Mouse (Mus musculus): ENCODE results near the gene Stk24. TPM values are rescaled to one million over a fixed set of nuclear protein-coding genes. Genes with fewer than 3 reads are reported as not detected.
A peak's percentile ranks its signal among the peaks of the same experiment; 100 is the strongest.

The Stk24 gene
- polyA plus RNA-seq, 1 experiment from 2014 or later = 34.0 TPM

GRCm38 (mm10) chr14:121292391-121292790 lies 87.4 kb downstream of the Stk24 start:
- H3K9ac ChIP-seq (ENCODE audit: low read length) = no peak overlapping the region
- no peak overlapping the region for H3K4me2 ChIP-seq (replicated peaks; ENCODE audit: low read depth)
- peaks cover 10% of the 10 kb centered on the region for H3K36me3 ChIP-seq (ENCODE audit: control insufficient read depth, insufficient read depth, low read length)
- no peak overlapping the region for H3K4me3 ChIP-seq (ENCODE audit: low read depth, low read length)
- 0 out of 2 replicates have a peak overlapping the region, but pooled peaks have one; percentile 19 for H3K27ac ChIP-seq (replicated peaks)
- no peaks in the 10 kb centered on the region for H3K9me3 ChIP-seq (ENCODE audit: control insufficient read depth, low read length)
- H3K4me1 ChIP-seq (replicated peaks; ENCODE audit: control insufficient read depth, insufficient read depth) = no peaks in the 10 kb centered on the region
- DNase-seq (ENCODE audit: low spot score) (no peak), ATAC-seq (ENCODE audit: low FRiP score, low TSS enrichment) (peak; percentile 71)
- no peak for TF ChIP-seq CTCF (IDR thresholded peaks at IDR 0.05; ENCODE audit: low read depth)
- no peak for TF ChIP-seq EP300 (optimal IDR thresholded peaks at IDR 0.05)
- 71% methylated on average over 3 of the region's 3 CpGs for WGBS
- no peaks in the 10 kb centered on the region for H3K27me3 ChIP-seq (ENCODE audit: control insufficient read depth, insufficient read depth, low read length)

- no peak for TF ChIP-seq EP300 (optimal IDR thresholded peaks at IDR 0.05)
- TF ChIP-seq CTCF (IDR thresholded peaks at IDR 0.05; ENCODE audit: low read depth) = no peak
- H3K4me3 ChIP-seq (ENCODE audit: low read depth, low read length) = no peak overlapping the region
- H3K4me2 ChIP-seq (replicated peaks; ENCODE audit: low read depth) = no peak overlapping the region
- no peak for ATAC-seq (ENCODE audit: low FRiP score, low TSS enrichment)
- no peaks in the 10 kb centered on the region for H3K9me3 ChIP-seq (ENCODE audit: control insufficient read depth, low read length)
- WGBS = 94% methylated on average over 8 of the region's 8 CpGs
- H3K9ac ChIP-seq (ENCODE audit: low read length) = no peak overlapping the region
- H3K27ac ChIP-seq (replicated peaks) = 0 out of 2 replicates have a peak overlapping the region, but pooled peaks have one; percentile 8
- H3K4me1 ChIP-seq (replicated peaks; ENCODE audit: control insufficient read depth, insufficient read depth) = no peaks in the 10 kb centered on the region
- H3K27me3 ChIP-seq (ENCODE audit: control insufficient read depth, insufficient read depth, low read length) = no peaks in the 10 kb centered on the region
- DNase-seq (ENCODE audit: low spot score) = no peak
- peaks cover 15% of the 10 kb centered on the region for H3K36me3 ChIP-seq (ENCODE audit: control insufficient read depth, insufficient read depth, low read length)
Measured at GRCm38 (mm10) chr14:121291881-121292280, 87.9 kb downstream of the Stk24 start.

DNA sequence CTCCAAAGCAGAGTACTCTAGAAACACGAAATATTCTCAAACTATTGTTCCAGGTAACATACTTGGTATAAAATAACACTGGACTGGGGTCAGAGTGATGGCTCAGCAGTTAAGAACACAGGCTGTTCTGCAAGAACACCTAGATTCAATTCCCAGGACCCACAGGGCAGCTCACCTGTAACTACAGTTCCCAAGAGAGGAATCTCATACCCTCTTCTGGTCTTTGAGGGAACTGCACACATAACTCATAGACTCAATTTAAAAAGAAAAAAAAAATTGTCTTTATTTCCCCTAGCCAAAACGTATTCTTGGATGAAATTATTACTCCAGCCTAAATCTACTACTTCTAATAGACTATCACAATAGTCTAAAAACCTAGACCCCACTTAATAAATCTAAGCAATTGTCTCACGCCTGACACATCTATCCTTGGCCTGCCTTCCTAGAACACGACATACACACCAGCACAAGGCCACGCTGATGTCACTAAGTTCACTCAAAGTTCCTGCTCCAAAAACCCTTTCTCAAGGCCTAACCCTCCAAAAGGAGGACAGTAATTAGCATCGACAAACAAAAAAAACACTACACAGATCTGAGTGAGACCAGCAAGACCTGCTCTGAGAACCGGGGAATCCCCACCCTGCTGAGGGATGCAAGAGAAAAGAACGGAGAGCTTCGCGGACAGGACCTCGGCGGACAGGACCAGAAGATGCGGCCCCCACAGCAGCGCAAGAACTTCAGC lies 94.3 kb downstream of the Stk24 start:
- H3K36me3 ChIP-seq (ENCODE audit: control insufficient read depth, insufficient read depth, low read length) = peaks cover 19% of the 10 kb centered on the region
- no peak for DNase-seq (ENCODE audit: low spot score)
- TF ChIP-seq EP300 (optimal IDR thresholded peaks at IDR 0.05) (no peak), CTCF (IDR thresholded peaks at IDR 0.05; ENCODE audit: low read depth) (peak; percentile 63)
- no peak overlapping the region for H3K4me3 ChIP-seq (ENCODE audit: low read depth, low read length)
- no peaks in the 10 kb centered on the region for H3K9me3 ChIP-seq (ENCODE audit: control insufficient read depth, low read length)
- ATAC-seq (ENCODE audit: low FRiP score, low TSS enrichment) = no peak
- 94% methylated on average over 14 of the region's 14 CpGs for WGBS
- H3K27ac ChIP-seq (replicated peaks) = no peak overlapping the region
- H3K4me1 ChIP-seq (replicated peaks; ENCODE audit: control insufficient read depth, insufficient read depth) = no peaks in the 10 kb centered on the region
- H3K27me3 ChIP-seq (ENCODE audit: control insufficient read depth, insufficient read depth, low read length) = no peaks in the 10 kb centered on the region
- H3K4me2 ChIP-seq (replicated peaks; ENCODE audit: low read depth) = no peak overlapping the region
- no peak overlapping the region for H3K9ac ChIP-seq (ENCODE audit: low read length)

DNA sequence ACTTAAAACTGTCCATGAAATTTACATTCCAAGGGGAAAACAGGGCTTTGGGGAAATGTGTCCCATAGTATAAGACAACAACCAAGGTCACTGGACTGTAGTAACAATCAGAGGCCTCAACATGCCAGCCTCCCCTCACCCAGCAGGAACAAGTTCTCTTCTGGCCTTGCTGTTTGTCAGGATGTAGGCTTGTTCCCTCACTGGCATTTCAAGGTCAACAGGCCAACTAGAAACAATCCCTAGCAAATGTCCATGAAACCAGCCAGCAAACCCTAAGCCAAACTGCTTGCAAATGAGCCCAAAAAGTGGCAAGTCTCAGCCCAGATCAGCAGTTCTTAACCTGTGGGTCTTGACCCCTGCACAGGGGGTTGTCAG lies 98.5 kb downstream of the Stk24 start:
- Histone ChIP-seq H3K9me3 (ENCODE audit: control insufficient read depth, low read length) (no peaks in the 10 kb centered on the region), H3K27ac (replicated peaks) (0 out of 2 replicates have a peak overlapping the region, but pooled peaks have one; percentile 9), H3K4me1 (replicated peaks; ENCODE audit: control insufficient read depth, insufficient read depth) (no peaks in the 10 kb centered on the region), H3K4me3 (ENCODE audit: low read depth, low read length) (no peak overlapping the region), H3K36me3 (ENCODE audit: control insufficient read depth, insufficient read depth, low read length) (peaks cover 15% of the 10 kb centered on the region), H3K27me3 (ENCODE audit: control insufficient read depth, insufficient read depth, low read length) (no peaks in the 10 kb centered on the region), H3K4me2 (replicated peaks; ENCODE audit: low read depth) (no peak overlapping the region), H3K9ac (ENCODE audit: low read length) (no peak overlapping the region)
- ATAC-seq (ENCODE audit: low FRiP score, low TSS enrichment) = no peak
- TF ChIP-seq CTCF (IDR thresholded peaks at IDR 0.05; ENCODE audit: low read depth) (no peak), EP300 (optimal IDR thresholded peaks at IDR 0.05) (no peak)
- no peak for DNase-seq (ENCODE audit: low spot score)

- H3K4me2 ChIP-seq (replicated peaks; ENCODE audit: low read depth) = no peak overlapping the region
- TF ChIP-seq EP300 (optimal IDR thresholded peaks at IDR 0.05) (no peak), CTCF (IDR thresholded peaks at IDR 0.05; ENCODE audit: low read depth) (no peak)
- DNase-seq (ENCODE audit: low spot score) (peak; percentile 38), ATAC-seq (ENCODE audit: low FRiP score, low TSS enrichment) (no peak)
- H3K4me3 ChIP-seq (ENCODE audit: low read depth, low read length) = no peak overlapping the region
- H3K27me3 ChIP-seq (ENCODE audit: control insufficient read depth, insufficient read depth, low read length) = no peaks in the 10 kb centered on the region
- WGBS = 63% methylated on average over 16 of the region's 16 CpGs
- no peaks in the 10 kb centered on the region for H3K9me3 ChIP-seq (ENCODE audit: control insufficient read depth, low read length)
- peak overlapping the region; percentile 9; the same call in 1 of the 2 replicates for H3K27ac ChIP-seq (replicated peaks)
- H3K9ac ChIP-seq (ENCODE audit: low read length) = no peak overlapping the region
- peaks cover 15% of the 10 kb centered on the region for H3K36me3 ChIP-seq (ENCODE audit: control insufficient read depth, insufficient read depth, low read length)
- H3K4me1 ChIP-seq (replicated peaks; ENCODE audit: control insufficient read depth, insufficient read depth) = no peaks in the 10 kb centered on the region
Measured at GRCm38 (mm10) chr14:121280601-121281335, 99.0 kb downstream of the Stk24 start.

GRCm38 (mm10) chr14:121279106-121279505 lies 100.7 kb downstream of the Stk24 start:
- Histone ChIP-seq H3K9ac (ENCODE audit: low read length) (no peak overlapping the region), H3K27ac (replicated peaks) (no peak overlapping the region), H3K4me1 (replicated peaks; ENCODE audit: control insufficient read depth, insufficient read depth) (no peaks in the 10 kb centered on the region), H3K4me3 (ENCODE audit: low read depth, low read length) (no peak overlapping the region), H3K9me3 (ENCODE audit: control insufficient read depth, low read length) (no peaks in the 10 kb centered on the region), H3K4me2 (replicated peaks; ENCODE audit: low read depth) (no peak overlapping the region), H3K27me3 (ENCODE audit: control insufficient read depth, insufficient read depth, low read length) (no peaks in the 10 kb centered on the region), H3K36me3 (ENCODE audit: control insufficient read depth, insufficient read depth, low read length) (peaks cover 11% of the 10 kb centered on the region)
- peak; percentile 66 for ATAC-seq (ENCODE audit: low FRiP score, low TSS enrichment)
- WGBS = 25% methylated on average over 6 of the region's 6 CpGs
- no peak for TF ChIP-seq EP300 (optimal IDR thresholded peaks at IDR 0.05)
- TF ChIP-seq CTCF (IDR thresholded peaks at IDR 0.05; ENCODE audit: low read depth) = peak; percentile 99
- DNase-seq (ENCODE audit: low spot score) = peak; percentile 87

Data from stomach, postnatal 0 days (tissue).